ENCODE assay signal across 9 mouse cellular contexts in the genomic region with DNA sequence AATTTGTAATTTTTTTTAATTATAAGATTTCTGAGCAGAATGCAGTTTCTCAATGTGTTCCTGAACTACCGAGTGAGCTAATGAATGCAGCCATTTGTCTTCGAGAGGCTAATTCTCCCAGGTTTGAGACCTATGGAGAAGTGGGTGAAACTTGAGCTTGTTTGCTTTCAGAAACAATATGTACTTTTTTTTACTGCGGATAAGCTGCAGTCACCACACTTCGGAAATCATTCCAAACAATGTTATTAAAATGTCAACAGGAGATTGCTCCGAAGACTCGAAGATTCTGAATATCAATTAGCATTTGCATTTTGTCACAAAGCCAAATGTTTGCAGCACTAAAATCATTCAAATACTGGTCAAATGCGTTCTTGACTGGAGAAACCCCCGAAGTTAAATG. TPM values are rescaled to one million over a fixed set of nuclear protein-coding genes. Genes with fewer than 3 reads are reported as not detected.
DNase-seq lines count a peak whose midpoint lies in the region; ATAC-seq and TF ChIP-seq lines count a peak whose summit lies in the region.
"Had no signal": no experiment of that assay in that cellular context is flagged by ENCODE, and none has a peak within 500 bp of the region (broad histone marks: within the 10 kb centered on the region; RNA-seq: fewer than 3 reads in every experiment).

No protein-coding gene starts in this region.

- peak overlapping the region; percentile 92 for H3K4me3 ChIP-seq in heart, embryonic 10.5 days
- peak overlapping the region; percentile 97 for H3K4me3 ChIP-seq in hindbrain, embryonic 13.5 days
- peak overlapping the region; percentile 96 for H3K4me3 ChIP-seq in midbrain, embryonic 12.5 days

- DNase-seq in heart, embryonic 10.5 days (ENCODE audit: low spot score) = no peak
- DNase-seq in heart, adult 9 months (ENCODE audit: low spot score in 2 of 2) = no peak
- peak; percentile 67 for DNase-seq in brain, embryonic 14.5 days (ENCODE audit: low read depth)
- DNase-seq in frontal cortex, postnatal 14 days (ENCODE audit: low spot score in 2 of 2) = no peak
- no peak for DNase-seq in frontal cortex, adult 2 months (ENCODE audit: extremely low spot score in 1 of 2, low spot score in 1 of 2)
- DNase-seq in left cerebral cortex, postnatal 25 days (ENCODE audit: low spot score in 2 of 2) = no peak
- DNase-seq: layer of hippocampus, adult 9-11 months had no signal

- no peaks in the 10 kb centered on the region for H3K9me3 ChIP-seq in heart, embryonic 10.5 days
- no peaks in the 10 kb centered on the region for H3K9me3 ChIP-seq in hindbrain, embryonic 13.5 days
- H3K9me3 ChIP-seq in midbrain, embryonic 12.5 days = no peaks in the 10 kb centered on the region

- no peak for TF ChIP-seq POLR2A in brain, embryonic 14.5 days (IDR thresholded peaks at IDR 0.05; ENCODE audit: borderline replicate concordance, extremely low read depth, insufficient read depth, insufficient read length, poor library complexity, severe bottlenecking)

- peak overlapping the region; percentile 81 for H3K4me2 ChIP-seq in hindbrain, embryonic 13.5 days
- peak overlapping the region; percentile 77 for H3K4me2 ChIP-seq in midbrain, embryonic 12.5 days (replicated peaks)

- peaks cover 15% of the 10 kb centered on the region for H3K4me1 ChIP-seq in heart, embryonic 10.5 days
- H3K4me1 ChIP-seq in hindbrain, embryonic 13.5 days (replicated peaks) = peaks cover 14% of the 10 kb centered on the region
- peaks cover 8% of the 10 kb centered on the region for H3K4me1 ChIP-seq in midbrain, embryonic 12.5 days

- H3K27me3 ChIP-seq in heart, embryonic 10.5 days (ENCODE audit: insufficient read depth, poor library complexity, severe bottlenecking) = no peaks in the 10 kb centered on the region
- H3K27me3 ChIP-seq in hindbrain, embryonic 13.5 days = no peaks in the 10 kb centered on the region
- H3K27me3 ChIP-seq in midbrain, embryonic 12.5 days = peaks cover 5% of the 10 kb centered on the region; the same call in 1 of the 2 replicates

- no peak overlapping the region for H3K9ac ChIP-seq in hindbrain, embryonic 13.5 days
- peak overlapping the region; percentile 99; the same call in 1 of the 2 replicates for H3K9ac ChIP-seq in midbrain, embryonic 12.5 days (replicated peaks)

- no peaks in the 10 kb centered on the region for H3K36me3 ChIP-seq in heart, embryonic 10.5 days
- H3K36me3 ChIP-seq in hindbrain, embryonic 13.5 days = no peaks in the 10 kb centered on the region
- H3K36me3 ChIP-seq in midbrain, embryonic 12.5 days = no peaks in the 10 kb centered on the region

- TF ChIP-seq CTCF in brain, embryonic 14.5 days (IDR thresholded peaks at IDR 0.05; ENCODE audit: borderline replicate concordance, extremely low read depth, insufficient read depth, insufficient read length) = no peak

- WGBS in heart, embryonic 10.5 days = 9% methylated on average over 8 of the region's 8 CpGs
- WGBS in hindbrain, embryonic 13.5 days = 2% methylated on average over 8 of the region's 8 CpGs
- whole genome bisulfite sequencing in midbrain, embryonic 12.5 days = under 1% methylated on average over 8 of the region's 8 CpGs

- H3K27ac ChIP-seq in heart, embryonic 10.5 days = peak overlapping the region; percentile 98; the same call in 1 of the 2 replicates
- H3K27ac ChIP-seq in hindbrain, embryonic 13.5 days = peak overlapping the region; percentile 99; the same call in 1 of the 2 replicates
- H3K27ac ChIP-seq in midbrain, embryonic 12.5 days (replicated peaks) = peak overlapping the region; percentile 100

- intact Hi-C loops in left cerebral cortex, postnatal 25 days (cut with DNase I) = no loop called here

- no peak for ATAC-seq in hindbrain, embryonic 13.5 days (ENCODE audit: low FRiP score)
- ATAC-seq in midbrain, embryonic 12.5 days (ENCODE audit: low FRiP score, low read depth) = no peak

RNA-seq across cellular contexts. Expression of gene Adgrl2, which starts 0.7 kb away (rescaled TPM):
- 36.3 and 45.0 TPM in 2 replicates for polyA plus RNA-seq in heart, embryonic 10.5 days (2016; fragmentation: Nextera tagmentation; extraction: Ambion mirVana)
- polyA plus RNA-seq in brain, embryonic 14.5 days (2012; rRNA removed) = 237 and 262 TPM in 2 replicates
- 109 and 116 TPM in 2 replicates for polyA plus RNA-seq in hindbrain, embryonic 13.5 days (2015; fragmentation: Nextera tagmentation; extraction: Ambion mirVana)
- polyA plus RNA-seq in midbrain, embryonic 12.5 days (2016; fragmentation: Nextera tagmentation; extraction: Ambion mirVana) = 149 and 152 TPM in 2 replicates
- 57.9 and 65.7 TPM in 2 replicates for polyA plus RNA-seq in frontal cortex, adult 2 months (2012; rRNA removed)
- 100 to 1,000 TPM; 129 to 135 TPM for total RNA-seq in left cerebral cortex, postnatal 25 days (2021)
